Mouse (Mus musculus) erythroblast, embryonic 14.5 days (primary cell): Measurements from ENCODE around the gene Tll2.

ENCODE experiments used
- GATA1 ChIP-seq: IDR thresholded peaks from 2 replicates; pipeline ENCODE4 v1.6.1; 2012; ENCODE audit warnings: low read length, inconsistent platforms, mixed read lengths
- TAL1 ChIP-seq: IDR thresholded peaks from 3 replicates; pipeline ENCODE4 v1.6.1; 2012; ENCODE audit warnings: low read length, inconsistent platforms, mixed read lengths

DNA sequence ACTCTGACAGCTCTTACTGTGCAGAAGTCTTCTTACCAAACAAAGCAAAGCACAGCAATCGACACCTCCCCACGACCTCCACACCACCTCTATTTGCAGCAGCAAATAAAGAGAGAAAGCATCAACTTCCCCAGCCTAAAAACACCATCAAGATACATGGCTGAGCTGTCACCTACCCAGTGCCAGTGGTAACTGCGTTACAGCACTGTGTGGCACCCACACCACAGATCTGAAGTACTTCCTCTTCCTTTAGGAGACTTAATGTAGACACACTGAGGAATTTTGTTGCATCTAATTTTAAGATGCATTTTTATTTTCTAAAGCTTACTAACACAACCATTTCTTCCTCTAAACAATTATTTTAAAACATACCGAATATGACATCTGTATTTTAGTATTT is 39.6 kb upstream of the Tll2 start:
- TF ChIP-seq TAL1 (no peak), GATA1 (no peak)
